Mouse (Mus musculus): ENCODE data around the gene Fance. TPM values are rescaled to one million over a fixed set of nuclear protein-coding genes. Genes with fewer than 3 reads are reported as not detected.
A peak's percentile ranks its signal among the peaks of the same experiment; 100 is the strongest.

Gene Fance
- total RNA-seq (2021), result 10 to 100 TPM; 25.4 to 25.5 TPM
- long read RNA-seq, experiment 1, partial matches to known transcripts, result 2 of 21 reads
- long read RNA-seq, experiment 1, other reads (novel, unspliced or antisense), result 12 of 21 reads
- long read RNA-seq, experiment 2, partial matches to known transcripts, result 0 of 21 reads
- long read RNA-seq, experiment 2, other reads (novel, unspliced or antisense), result 13 of 21 reads

DNA sequence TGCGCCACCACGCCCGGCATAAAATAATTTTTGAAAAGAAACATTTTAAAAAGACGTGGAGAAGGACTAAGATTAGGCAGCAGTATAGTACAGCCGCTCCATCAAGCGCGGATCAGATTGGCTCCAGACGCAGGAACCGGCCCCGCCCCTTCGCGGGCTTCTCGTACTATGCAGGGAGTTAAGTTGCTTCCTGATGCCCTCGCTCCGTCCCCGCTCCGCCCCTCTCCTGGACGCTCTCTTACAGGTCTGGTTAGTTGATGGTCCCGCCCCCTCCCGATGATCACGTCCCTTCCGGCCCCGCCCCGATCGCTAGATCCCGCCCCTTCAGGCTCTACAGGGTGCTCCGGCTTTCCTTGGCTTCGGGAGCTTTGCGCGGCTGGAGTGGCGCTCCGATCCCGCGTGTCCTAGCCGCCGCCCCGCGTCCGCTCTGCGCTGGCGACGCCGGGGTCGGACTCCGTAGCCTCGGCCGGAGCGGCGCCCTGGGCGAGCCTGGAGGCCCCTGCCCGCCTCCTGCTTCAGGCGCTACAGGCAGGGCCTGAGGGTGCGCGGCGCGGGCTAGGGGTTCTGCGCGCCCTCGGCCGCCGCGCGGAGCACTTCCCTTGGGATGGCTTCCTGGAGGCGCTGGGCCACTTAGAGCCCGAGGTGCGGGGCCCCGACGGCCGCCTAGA, at the start of gene Fance:
Gene Fance, plus strand, starts transcription at position 308 of the 668 bp plus-strand sequence.
- DNase-seq (ENCODE audit: low spot score in 2 of 2), result peak; percentile 92 to 93

DNA sequence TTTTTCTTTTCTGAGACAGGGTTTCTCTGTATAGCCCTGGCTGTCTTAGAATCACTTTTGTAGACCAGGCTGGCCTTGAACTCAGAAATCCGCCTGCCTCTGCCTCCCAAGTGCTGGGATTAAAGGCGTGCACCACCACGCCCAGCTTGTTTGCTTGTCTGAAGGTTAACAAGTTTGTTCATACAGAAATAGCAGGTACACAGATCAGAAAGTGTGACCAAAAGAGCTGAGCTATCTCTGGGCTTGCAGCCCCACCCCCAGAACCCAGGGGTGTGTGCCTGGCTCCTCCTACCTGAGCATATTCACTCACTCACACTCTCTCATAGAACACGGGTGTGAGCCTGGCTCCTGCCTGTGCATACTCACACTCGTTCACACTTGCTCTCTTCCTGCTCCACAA, 46.1 kb upstream of the Fance start:
- DNase-seq (ENCODE audit: low spot score in 2 of 2), result no peak

DNA sequence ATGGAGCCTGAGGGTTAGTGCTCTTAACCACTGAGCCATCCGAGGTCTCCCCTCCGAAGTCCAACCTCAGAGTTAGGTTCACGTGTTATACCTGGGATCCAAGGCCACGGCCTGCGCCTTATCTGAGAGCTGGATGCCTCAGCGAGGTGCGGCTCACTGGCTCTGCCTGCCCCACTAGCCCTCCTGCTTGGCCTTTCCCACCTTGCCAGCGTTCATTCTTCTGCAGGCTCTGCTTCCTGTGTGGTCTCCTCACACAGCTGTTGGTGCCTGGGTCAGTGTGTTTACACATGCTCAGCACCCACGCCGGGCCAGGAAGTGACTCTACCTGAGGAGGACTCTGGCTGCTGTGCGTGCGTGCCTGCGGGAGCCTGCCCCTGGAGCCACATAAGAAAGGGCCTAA, 43.2 kb upstream of the Fance start:
- no peak for DNase-seq (ENCODE audit: low spot score in 2 of 2)

DNA sequence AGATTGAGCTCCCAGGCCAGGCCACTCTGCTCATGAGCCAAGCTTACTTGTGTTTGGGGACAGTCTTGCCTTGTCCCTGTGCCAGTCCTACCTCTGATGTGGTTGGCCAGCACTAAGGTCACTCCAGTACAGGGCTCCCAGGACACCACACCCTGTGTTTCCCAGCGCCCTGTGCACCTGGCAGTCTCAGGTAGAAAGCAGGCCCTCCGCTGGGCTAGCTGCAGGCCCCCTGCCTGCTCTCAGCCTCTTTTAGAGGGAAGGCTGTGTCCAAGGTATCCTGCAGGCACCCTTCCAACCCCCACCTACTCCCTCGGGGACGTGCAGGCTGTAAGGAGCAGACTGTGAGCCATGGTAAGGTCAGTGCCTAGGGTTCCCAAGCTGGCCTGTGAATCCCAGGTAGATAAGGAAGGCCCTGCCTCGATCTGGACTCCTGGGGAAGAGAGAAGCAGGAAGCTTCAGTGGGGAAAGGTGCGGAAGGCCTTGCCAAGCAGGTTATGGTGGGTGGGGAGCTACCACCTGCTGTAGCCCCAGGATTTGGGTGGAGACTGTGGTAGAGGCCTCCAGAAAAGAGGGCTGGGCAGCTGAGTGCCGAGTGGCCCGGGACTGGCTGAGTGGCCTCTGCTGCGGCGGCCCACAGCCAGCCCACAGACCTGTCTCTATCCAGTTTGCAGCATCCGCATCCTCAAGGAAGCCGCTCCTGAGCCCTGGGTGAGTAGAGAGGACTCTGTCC, 41.6 kb upstream of the Fance start:
- DNase-seq (ENCODE audit: low spot score in 2 of 2), result no peak

DNA sequence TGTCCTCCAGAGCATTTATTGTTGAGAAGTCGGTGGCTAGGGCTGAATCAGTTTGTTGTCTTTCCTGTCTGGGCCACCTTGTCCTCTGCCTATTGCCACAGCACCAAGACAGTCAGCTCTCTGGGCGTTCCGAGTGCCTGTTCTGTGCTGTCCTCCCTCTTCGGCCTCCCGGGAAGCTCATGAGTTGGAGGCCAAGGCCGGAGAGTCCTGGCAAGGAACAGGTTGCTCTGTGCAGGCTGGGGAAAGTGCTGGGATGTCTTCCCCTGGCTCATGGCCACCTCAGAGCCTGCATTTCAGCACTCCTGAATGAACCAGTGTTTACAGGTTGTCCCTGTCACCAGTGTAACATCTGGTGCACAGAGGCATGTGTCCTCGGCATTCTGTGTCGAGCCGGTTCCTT, 41.0 kb upstream of the Fance start:
- DNase-seq (ENCODE audit: low spot score in 2 of 2), result no peak

DNA sequence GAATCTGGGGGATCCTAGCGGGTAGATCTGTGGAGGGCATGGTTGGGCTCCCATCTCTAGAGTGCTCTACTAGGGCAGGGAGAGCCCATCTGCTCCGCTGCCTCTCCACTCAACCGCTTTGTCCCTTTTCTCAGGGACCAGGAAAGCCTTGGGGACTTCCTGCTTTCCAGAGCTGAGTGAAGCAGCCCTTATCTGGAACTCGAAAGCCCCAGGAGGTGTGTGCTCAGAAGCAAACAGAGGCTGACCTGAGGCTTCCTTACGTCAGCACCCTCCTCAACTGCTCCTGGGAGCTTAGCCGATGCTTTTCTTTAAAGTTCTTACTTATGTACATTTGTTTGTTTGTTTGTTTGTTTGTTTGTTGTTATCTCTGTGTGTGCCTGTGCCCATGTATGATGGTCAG, 40.5 kb upstream of the Fance start:
- no peak for DNase-seq (ENCODE audit: low spot score in 2 of 2)

DNA sequence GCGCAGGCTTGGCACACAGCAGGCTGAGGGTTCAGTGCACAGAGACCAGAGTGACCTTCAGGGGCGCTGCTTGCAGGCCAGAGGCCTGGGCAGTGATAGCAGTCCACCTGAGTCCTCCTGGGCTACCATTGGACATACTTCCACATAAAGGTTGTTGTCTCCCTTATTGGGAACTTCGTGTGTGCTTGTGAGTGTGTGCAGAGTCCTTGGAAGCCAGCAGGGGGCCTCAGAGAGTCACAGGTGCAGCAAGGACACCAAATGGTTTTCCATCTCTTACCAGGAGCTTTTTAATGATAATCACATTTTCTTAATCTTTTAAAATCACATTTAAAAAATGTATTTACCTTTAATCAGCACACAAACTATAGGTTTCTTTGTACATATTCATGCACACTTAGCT, 38.6 kb upstream of the Fance start:
- no peak for DNase-seq (ENCODE audit: low spot score in 2 of 2)

DNA sequence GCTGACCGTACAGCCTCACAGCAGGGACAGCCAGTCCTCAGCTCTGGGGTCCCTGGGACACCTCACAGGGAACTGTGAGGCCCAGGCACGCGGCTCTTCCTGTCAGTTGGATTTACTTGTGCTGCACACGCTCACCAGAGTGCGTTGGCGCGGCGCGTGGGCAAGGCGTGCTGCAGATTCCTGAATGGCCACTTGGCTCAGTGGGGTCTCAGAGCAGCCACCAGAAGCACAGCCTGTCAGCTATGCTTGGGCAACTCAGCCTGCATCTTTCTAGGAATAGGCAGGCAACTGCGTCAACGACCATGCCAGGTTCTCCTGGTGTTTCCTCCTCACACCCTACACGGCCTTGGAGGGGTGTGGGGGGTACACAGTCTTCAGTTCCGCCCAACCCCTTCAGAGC, 36.1 kb upstream of the Fance start:
- DNase-seq (ENCODE audit: low spot score in 2 of 2), result no peak

DNA sequence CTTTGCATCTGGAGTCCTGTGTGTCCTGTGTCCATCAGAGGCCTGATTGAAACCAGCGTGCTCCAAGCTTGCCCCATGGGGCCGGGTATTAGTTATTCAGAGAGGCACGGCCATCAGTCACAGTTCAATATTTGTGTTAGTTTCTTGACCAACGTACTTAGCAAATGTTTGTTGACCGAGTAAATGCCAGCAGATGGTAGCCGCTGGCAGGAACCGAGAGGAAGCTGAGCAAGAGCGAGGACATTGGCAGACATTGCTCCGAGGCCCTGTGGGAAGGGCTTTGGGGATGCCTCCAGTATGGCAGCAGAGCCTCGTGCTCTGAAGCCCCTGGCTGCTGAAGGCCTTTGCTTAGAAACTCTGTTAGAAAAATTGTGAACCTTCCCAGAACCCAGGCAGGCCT, 35.6 kb upstream of the Fance start:
- DNase-seq (ENCODE audit: low spot score in 2 of 2), result no peak

DNA sequence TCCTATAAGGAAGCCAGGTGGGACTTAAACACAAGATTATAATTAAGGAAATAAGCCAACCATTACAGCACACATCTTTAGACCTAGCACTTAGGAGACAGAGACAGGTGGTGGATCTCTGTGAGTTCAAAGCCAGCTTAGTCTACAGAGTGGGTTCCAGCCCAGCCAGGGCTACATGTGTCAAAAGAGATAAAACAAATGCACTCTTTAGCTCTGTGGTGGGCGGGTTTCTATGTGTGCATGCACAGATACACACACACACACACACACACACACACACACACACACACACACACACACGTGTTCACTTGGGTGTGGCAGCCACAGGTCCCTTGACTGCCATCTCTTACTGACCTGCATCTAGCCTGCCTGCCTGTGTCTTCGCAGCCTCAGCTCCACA, 35.2 kb upstream of the Fance start:
- no peak for DNase-seq (ENCODE audit: low spot score in 2 of 2)

DNA sequence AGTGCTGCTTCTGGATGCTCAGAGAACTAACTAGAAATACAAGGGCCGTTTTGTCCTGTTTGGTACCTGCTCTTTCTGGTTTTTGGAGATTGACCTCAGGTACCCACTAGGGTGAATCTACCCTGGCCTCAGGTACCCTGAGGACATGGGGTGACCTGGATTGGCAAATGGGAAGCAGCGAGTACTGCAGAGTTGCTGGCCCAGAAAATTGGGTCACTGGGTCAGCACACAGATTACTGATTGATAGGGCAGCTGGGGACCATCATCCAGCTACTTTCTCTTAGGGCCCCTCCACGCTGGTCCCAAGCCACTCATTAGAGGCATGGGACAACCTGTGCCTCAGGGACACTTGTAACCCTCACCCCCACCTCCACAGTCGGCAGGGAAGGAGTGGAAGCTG, 34.1 kb upstream of the Fance start:
- no peak for DNase-seq (ENCODE audit: low spot score in 2 of 2)

DNA sequence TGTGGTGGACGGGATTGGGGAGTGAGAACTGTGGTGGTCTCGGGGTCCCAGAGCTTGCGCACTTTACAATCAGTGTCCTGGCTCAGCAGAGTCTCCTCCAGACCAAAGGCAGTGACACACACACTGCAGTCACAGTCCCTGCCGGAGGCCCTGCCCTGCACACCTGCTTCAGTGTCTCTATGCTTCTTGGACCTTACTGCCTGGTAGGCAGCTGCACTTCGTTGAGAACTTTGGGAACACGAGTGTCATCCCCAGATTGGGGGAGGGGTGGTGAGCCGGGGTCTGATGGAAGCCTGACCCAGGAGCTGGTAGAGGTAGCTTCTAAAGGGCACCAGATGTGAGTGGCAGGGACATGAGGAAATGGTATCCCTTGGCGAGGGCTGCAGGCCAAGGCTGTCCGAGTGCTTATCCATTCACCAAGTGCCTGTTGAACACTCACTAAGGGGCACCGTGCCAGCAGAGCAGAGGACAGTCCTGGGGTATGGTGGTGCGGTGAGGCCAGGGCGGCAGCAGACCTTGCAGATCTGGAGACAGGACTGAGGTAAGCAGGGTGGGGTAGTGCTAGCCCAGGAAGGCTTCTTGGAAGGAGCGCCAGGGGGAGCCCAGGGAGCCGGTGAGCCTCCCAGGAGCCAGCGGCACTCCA, 33.4 kb upstream of the Fance start:
- DNase-seq (ENCODE audit: low spot score in 2 of 2), result no peak

DNA sequence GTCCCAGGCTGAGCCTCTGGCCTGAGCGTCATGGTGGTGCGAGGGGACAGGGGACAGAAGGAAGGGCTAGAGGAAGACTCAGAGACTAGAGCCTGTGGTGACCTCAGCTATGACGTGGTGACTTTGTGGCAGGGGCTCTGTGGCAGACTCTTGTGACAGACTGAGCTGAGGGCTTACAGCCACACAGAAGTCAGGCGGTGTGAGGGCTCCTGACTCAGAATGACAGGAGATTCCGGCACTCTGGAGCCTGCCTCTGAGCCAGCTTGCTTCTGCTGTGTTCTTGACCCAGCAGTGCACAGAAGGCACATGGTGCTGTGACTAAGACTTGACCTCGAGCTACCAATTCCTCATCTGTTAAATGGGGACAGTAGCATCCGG, 32.9 kb upstream of the Fance start:
- no peak for DNase-seq (ENCODE audit: low spot score in 2 of 2)

DNA sequence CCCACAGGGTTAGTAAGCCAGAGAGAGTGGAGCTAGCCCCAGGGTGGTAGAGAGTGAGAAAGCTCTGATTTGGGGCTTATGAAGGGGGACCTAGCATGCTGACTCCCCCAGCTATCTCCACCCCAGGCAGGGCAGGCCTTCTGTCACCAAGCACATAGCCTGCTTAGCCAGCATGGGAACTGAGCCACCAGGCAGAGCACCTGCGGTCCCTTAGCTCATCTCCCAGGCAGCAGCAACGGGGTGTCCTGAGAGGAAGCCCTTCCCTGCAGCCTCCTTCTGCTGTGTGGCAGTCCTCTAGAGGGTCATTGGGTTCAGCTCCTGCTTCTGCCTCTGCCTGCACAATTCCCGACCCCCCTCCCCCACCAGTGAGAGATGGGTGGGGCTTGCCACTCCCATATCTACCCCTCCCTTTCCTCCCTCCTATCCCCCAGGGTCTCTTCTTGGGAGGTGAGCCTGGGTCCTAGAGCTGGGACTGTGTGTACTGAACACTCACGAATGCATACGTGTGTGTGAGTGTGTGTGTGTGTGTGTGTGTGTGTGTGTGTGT, 32.4 kb upstream of the Fance start:
- DNase-seq (ENCODE audit: low spot score in 2 of 2), result no peak

DNA sequence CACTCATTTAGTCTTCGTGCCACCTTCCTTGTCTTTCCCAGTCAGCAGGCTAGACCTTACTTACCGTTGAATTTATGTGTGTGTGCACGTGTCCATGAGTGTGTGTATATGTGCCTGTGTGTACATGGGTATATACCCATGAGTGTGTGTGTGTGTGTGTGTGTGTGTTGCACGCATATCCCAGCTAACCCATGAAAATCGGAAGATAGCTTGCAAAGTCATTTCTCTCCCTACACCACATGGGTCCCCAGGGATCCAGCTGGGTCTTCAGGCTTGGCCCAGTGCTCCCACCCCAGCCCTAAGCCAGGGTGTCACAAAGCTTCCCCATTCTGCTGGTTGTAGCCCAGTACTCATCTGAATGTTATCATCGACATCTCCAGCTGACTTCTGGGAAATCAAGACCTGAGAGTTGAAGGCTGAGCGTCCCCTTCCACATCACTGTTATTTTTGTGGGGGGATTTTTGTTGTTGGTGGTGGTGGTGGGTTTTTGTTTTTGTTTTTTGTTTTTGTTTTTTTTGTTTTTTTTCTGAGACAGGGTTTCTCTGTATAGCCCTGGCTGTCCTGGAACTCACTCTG, 31.4 kb upstream of the Fance start:
- no peak for DNase-seq (ENCODE audit: low spot score in 2 of 2)

DNA sequence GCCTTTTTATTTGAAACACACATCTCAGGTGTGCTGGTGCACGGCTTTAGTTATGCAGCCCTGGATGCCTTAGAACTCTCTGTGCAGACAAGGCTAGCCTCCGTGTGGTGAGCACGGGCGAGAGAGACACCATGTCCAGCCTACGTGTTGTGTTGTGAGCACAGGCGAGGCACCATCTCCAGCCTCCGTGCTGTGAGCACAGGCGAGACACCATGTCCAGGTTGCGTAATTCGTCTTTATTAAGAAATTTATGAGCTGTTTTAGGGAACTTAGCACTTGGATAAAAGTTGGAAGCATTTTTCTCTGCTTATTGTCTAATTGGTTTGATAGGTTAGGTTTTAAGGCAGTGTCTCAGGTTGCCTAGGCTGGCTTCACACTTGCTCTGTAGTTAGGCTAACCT, 30.1 kb upstream of the Fance start:
- no peak for DNase-seq (ENCODE audit: low spot score in 2 of 2)

DNA sequence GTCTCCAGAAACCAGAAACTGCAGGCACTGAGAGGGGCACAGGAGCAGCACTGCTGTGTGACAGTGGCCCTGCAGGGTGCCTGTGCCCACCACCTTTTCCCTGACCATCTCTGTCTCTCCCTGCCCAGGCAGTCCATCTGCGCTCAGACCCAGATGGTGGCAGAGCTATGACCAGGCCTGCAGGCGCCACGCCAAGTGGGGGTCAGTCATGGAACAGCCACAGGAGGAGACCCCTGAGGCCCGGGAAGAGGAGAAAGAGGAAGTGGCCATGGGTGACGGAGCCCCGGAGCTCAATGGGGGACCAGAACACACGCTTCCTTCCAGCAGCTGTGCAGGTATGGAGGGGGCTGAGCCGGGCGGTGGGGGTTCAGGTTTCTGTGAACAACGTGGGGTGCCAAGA, 27.2 kb upstream of the Fance start:
- no peak for DNase-seq (ENCODE audit: low spot score in 2 of 2)

DNA sequence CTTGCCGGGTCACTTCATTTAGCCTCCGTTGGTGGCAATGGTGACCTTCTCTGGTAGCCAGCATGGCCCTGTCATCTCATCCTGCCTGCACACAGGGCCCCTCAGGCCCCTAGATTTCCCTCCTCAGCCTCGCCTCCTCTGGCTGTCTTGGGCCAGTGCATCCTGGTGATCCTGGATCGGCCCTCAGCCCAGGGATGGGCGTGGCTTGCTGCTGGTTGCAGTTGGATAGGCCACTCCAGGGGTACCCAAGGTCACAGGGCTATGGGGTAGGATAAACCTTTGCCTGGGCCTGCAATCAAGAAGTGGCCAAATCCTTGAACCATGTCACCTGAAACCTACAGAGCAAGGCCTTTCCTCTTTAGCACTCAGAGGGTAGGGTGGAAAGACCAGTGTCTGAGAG, 26.4 kb upstream of the Fance start:
- DNase-seq (ENCODE audit: low spot score in 2 of 2), result no peak

DNA sequence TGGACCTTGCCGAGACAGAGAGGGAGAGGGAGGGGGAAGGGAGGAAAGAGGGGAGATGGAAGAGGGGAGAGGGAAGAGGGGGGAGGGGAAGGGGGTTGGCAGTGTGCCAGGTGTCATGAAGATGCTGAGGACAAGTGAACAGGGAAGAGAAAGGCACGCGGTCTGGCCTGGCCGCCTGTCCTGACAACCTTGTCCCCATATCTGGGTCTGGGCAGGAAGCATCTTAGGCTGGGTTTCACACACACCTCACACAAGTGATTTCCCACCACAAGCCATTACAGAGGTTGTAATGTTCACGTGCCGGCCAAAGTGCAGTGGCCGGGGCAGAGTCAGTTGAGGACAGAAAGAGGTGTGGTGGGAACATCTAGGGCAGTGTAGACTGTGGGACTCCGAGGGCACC, 25.7 kb upstream of the Fance start:
- no peak for DNase-seq (ENCODE audit: low spot score in 2 of 2)

DNA sequence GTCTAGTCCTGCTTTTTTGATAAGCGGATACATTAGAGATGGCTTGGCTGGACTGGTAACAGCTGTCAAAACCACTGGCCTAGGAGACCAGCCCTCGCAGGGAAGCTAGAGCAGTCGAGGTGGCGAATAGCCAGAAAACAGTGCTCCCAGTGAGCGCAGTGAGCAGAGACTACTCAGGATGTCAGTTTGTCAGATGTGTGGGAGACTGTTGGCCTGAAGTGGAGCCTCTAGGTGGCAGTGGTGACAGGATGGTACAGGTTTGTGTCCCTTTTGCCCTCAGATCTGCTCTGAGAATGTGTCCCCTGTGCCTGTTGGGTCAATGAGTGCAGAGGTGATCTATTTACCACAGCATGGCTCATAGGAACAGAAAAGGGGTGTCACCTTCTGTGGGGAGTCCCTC, 25.3 kb upstream of the Fance start:
- no peak for DNase-seq (ENCODE audit: low spot score in 2 of 2)

DNA sequence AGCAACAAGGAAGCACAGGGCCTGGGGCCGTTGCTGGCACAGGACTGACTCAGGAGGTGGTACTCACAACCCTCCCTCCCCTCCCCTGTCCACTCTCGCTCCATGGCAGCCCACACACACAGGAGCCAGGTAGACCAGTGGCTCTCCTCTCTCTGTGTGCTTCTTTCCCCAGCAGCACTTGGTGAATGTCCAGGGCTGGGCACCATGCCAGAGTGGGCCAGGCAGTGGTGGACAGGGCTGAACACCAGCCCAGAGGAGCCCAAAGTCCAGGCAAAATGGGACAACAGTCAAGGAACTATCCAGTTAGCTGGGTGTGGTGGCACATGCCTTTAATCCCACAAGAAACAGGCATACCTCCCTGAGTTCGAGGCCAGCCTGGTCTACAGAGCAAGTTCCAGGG, 23.1 kb upstream of the Fance start:
- peak in 1 of 2 experiments; percentile 29 for DNase-seq (ENCODE audit: low spot score in 2 of 2)

DNA sequence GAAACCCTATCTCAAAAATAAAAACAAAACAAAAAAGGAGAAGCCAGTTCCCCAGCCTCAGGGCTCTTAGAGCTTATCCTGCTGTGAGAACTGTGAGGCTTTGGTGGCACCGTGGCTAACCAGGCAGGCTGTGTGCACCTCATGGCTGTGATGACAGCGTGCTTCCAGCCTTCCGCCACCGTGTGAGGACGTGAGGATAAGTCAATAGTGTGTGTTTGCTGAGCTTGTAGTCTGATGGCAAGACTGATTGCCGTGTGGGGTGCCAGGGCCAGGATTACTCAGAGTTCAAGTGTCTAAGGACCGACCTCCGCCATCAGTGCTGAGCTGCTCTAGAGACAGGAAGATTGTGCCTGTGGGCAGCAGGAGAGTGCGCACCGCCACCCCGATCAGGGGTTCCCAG, 22.6 kb upstream of the Fance start:
- DNase-seq (ENCODE audit: low spot score in 2 of 2), result no peak
